Mouse (Mus musculus): ENCODE measurements at regions not wholly inside any gene's neighbourhood (a gene's known extent, or its start where the extent isn't known, plus 50 kb on each side); places are given as distances from the start of the nearest gene placed in this dataset.
"Not testable (repeated sequence)": the region's sequence is repeated elsewhere in the genome, so short reads cannot be mapped to it uniquely, and the experiment has no call there.

DNA sequence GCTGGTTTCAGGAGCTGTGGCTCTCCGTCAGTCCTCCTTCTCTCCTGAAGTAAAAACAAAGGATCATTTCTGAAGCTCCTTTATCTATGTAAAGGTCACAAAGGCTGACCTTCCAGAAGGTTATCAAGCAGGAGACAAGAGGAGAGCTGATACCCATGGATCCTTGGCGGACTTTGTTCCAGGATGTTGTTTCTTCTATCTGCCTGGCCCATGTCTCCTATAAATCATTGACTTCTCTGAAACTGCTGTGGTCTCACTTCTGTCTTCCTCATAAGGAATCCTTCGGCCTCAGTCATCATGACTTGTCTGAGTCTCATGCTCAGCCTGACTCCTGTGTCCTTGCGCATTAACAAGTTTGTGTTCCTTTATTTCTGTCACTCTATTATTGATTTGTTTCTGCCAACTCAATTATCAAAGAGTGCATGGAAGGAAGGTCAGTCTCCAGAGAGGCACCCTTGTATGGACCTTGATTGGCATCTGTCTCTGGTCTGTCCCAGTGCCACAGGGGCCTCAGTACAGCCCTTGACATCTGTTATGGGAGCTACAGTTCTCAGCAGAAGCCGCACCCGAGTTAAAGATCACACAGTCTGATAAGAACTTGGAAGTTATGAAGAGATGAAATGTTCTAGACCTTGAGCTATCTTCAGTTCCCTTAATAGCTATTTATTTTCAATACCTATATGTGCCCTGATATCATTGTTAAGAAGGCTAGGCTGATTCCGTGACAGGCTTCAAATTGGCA, 53.2 kb upstream of the Dazl start:
- no peaks in the 10 kb centered on the region for H3K27me3 ChIP-seq
- 65% methylated on average over 7 of the region's 7 CpGs for WGBS
- no peak for ATAC-seq (replicated peaks; ENCODE audit: insufficient number of reproducible peaks, insufficient read depth, low FRiP score, low read depth)

DNA sequence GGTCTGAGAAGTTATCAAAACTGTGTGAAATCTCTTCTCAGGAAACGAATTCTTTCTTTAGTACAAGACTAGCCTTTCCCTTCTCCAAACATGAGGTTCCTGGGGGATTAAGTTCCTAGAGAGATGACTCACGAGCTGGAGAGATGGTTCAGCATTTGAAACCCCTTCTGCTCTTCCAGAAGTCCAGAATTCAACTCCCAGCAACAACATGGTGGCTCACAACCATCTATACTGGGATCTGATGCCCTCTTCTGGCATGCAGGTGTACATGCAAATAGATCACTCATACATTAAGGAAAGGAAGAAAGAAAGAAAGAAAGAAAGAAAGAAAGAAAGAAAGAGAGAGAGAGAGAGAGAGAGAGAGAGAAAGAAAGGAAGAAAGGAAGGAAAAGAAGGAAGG, 60.4 kb upstream of the Dazl start:
- not testable (repeated sequence) for H3K9ac ChIP-seq; H3K4me2 ChIP-seq; H3K36me3 ChIP-seq; H3K4me3 ChIP-seq; H3K4me1 ChIP-seq (replicated peaks); H3K27me3 ChIP-seq; H3K9me3 ChIP-seq (replicated peaks); H3K27ac ChIP-seq; ATAC-seq (replicated peaks; ENCODE audit: insufficient number of reproducible peaks, insufficient read depth, low FRiP score, low read depth)
- WGBS, result 58% methylated on average over 2 of the region's 2 CpGs

More for the DNA sequence above, 53.2 kb upstream of the Dazl start:
- Histone ChIP-seq H3K36me3 (no peaks in the 10 kb centered on the region), H3K4me3 (no peak overlapping the region), H3K9me3 (replicated peaks) (no peaks in the 10 kb centered on the region), H3K4me1 (replicated peaks) (no peaks in the 10 kb centered on the region), H3K27ac (no peak overlapping the region), H3K9ac (no peak overlapping the region), H3K4me2 (no peak overlapping the region)

DNA sequence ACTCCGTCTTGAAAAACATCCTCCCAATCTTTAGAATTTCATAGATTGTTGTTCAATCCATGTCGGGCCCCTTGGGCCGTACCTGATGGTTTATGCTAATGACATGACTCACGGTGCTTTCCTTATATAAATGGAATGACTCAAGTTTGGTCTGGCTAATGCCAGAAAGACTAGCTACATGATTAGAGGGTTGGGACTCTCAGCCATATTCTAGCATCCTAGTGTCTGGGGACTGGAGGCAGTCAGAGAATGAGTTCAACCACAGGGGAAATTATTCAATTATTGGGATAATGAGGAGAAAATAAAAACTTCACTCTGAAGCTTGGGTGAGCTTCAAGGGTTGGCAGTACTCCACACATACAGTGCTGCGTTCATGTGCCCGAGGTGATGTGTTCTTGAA, 60.9 kb upstream of the Dazl start:
- 90% methylated on average over 6 of the region's 6 CpGs for WGBS
- no peaks in the 10 kb centered on the region for H3K27me3 ChIP-seq
- no peaks in the 10 kb centered on the region for H3K36me3 ChIP-seq
- no peak overlapping the region for H3K9ac ChIP-seq
- ATAC-seq (replicated peaks; ENCODE audit: insufficient number of reproducible peaks, insufficient read depth, low FRiP score, low read depth), result no peak
- no peak overlapping the region for H3K27ac ChIP-seq
- H3K4me3 ChIP-seq, result no peak overlapping the region
- no peaks in the 10 kb centered on the region for H3K9me3 ChIP-seq (replicated peaks)
- no peaks in the 10 kb centered on the region for H3K4me1 ChIP-seq (replicated peaks)
- no peak overlapping the region for H3K4me2 ChIP-seq

DNA sequence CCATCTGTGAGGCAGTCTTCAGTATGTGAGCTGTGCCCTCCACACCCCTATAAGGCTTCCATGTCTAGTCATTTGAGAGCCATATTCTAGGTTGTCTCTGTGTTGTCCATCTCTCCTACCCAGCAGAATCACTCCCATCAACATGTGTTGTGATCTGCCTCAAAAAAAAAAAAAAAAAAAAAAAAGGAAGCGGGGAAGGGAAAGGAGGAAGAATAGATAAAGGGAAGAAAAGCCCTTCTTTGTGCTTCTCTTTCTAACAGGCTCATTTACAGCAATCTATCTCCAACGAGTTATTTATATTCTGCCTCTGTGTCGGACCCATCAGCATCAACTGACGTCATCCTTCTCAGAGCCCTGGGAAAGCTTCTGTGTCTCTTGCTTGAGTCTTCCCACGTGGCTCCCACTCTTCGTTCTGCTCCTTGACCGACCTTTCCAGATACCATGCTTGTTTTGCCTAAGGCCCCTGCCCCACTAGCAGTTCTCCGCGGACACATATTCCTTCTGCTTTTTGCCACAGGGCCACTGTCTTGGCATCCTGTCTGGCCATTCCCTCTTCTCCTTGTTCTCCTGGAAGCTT, 68.3 kb upstream of the Dazl start:
- Histone ChIP-seq H3K4me1 (replicated peaks) (peaks cover 4% of the 10 kb centered on the region; the same call in 1 of the 2 replicates), H3K9me3 (replicated peaks) (no peaks in the 10 kb centered on the region), H3K4me3 (no peak overlapping the region), H3K27ac (no peak overlapping the region), H3K9ac (no peak overlapping the region), H3K4me2 (no peak overlapping the region), H3K36me3 (no peaks in the 10 kb centered on the region), H3K27me3 (no peaks in the 10 kb centered on the region)
- WGBS, result 55% methylated on average over 9 of the region's 9 CpGs
- no peak for ATAC-seq (replicated peaks; ENCODE audit: insufficient number of reproducible peaks, insufficient read depth, low FRiP score, low read depth)

DNA sequence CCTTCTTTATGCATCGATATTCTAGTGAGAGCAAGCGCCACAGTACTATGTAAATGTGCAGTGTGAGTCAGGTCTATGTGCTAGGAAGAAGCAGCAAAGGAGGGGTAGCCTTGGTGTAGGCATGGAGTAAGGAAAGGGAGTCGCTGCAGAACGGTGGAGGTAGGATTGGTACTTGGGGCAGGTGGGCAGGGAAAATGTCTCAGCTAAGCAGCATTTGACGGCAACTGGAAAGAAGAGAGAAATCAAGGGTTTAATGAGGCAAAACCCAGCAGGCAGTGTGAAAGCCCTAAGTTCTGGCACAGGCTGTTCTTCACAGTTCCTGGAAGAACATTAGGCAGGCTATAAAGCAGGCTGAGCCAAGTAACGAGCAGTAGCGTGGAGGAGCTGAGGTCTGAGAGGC, 72.0 kb upstream of the Dazl start:
- 89% methylated on average over 7 of the region's 7 CpGs for WGBS
- ATAC-seq (replicated peaks; ENCODE audit: insufficient number of reproducible peaks, insufficient read depth, low FRiP score, low read depth), result no peak

DNA sequence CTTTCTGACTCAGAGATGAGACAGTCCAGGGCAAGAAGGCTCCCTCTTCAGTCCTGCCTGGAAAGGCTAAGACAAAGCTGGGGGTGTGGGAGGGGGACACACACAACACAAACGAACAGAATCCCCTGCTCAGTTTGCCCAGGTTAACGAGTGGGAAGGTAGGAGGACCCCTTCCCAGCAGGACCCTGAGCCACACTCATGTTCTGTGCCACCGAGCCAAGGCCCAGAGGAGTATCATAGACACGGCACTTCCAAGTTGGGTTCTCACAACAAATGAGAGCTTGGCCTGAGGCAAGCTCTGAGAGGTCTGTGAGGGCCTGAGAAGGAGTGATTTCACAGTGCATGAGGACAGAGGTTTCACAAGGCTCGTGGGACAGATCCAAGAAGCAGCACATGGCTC, 72.7 kb upstream of the Dazl start:
- WGBS, result 73% methylated on average over 5 of the region's 5 CpGs

More for the DNA sequence above, 72.0 kb upstream of the Dazl start:
- Histone ChIP-seq H3K9me3 (replicated peaks) (no peaks in the 10 kb centered on the region), H3K4me2 (no peak overlapping the region), H3K4me3 (no peak overlapping the region), H3K36me3 (no peaks in the 10 kb centered on the region), H3K9ac (no peak overlapping the region), H3K27ac (no peak overlapping the region), H3K4me1 (replicated peaks) (peaks cover 4% of the 10 kb centered on the region; the same call in 1 of the 2 replicates), H3K27me3 (no peaks in the 10 kb centered on the region)

DNA sequence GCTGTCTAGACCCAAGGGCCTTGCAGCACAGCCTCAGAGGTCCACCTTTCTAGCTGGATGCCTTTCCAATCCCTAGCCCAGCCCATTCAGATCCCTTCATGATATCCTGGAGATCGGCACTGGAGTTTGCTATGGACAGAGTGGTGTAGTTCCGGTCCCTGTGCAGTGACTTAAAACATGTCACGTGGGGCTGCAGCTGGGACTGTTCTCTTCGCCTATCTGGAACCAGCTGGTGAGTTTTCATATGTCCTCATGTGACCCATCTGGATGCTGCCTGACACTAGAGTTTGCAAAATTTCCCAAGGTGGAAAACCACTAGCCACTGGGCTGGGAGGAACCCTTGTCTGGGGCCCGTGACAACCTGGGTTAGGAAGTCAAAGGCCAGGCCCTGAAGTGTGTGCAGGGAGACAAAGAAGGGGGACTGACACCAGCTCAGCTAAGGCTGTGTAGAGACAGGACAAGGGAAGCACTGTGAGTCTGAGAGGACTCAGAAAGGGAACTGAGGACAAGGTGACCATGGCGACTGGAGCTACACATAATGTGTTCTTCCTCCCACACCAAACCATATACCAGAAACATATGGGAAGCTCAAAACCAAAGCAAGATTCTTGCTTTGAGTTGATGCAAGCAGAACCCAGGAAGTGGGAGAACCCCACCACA, 75.9 kb upstream of the Dazl start:
- no peak overlapping the region for H3K27ac ChIP-seq
- ATAC-seq (replicated peaks; ENCODE audit: insufficient number of reproducible peaks, insufficient read depth, low FRiP score, low read depth), result no peak
- H3K9ac ChIP-seq, result no peak overlapping the region
- 75% methylated on average over 6 of the region's 6 CpGs for whole genome bisulfite sequencing
- no peaks in the 10 kb centered on the region for H3K27me3 ChIP-seq
- no peak overlapping the region for H3K4me2 ChIP-seq
- H3K4me1 ChIP-seq (replicated peaks), result no peaks in the 10 kb centered on the region
- no peaks in the 10 kb centered on the region for H3K36me3 ChIP-seq
- H3K4me3 ChIP-seq, result no peak overlapping the region
- H3K9me3 ChIP-seq (replicated peaks), result no peaks in the 10 kb centered on the region

More for the DNA sequence above, 72.7 kb upstream of the Dazl start:
- no peak overlapping the region for H3K4me2 ChIP-seq
- no peak for ATAC-seq (replicated peaks; ENCODE audit: insufficient number of reproducible peaks, insufficient read depth, low FRiP score, low read depth)
- no peak overlapping the region for H3K9ac ChIP-seq
- no peaks in the 10 kb centered on the region for H3K9me3 ChIP-seq (replicated peaks)
- H3K27ac ChIP-seq, result no peak overlapping the region
- H3K4me3 ChIP-seq, result no peak overlapping the region
- peaks cover 4% of the 10 kb centered on the region; the same call in 1 of the 2 replicates for H3K4me1 ChIP-seq (replicated peaks)
- no peaks in the 10 kb centered on the region for H3K36me3 ChIP-seq
- H3K27me3 ChIP-seq, result no peaks in the 10 kb centered on the region

DNA sequence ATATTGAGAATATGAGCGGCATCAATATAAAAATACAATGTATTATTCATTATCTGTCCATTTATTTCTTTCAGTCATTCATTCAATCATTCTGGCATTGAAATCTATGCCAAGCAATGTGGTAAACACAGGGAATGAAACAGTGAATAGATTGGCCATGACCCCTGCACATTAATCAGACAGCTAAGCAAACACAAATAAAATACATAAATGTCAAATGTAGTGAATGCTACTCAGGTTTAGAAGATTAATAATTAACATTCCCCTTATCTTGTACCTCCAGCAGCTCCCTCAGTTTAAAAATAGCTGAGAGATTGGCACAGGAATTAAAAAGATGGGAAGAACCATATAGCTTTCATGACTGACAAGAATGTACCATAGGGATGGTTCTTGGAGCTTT, 77.0 kb upstream of the Dazl start:
- no peak for ATAC-seq (replicated peaks; ENCODE audit: insufficient number of reproducible peaks, insufficient read depth, low FRiP score, low read depth)
- Histone ChIP-seq H3K27ac (no peak overlapping the region), H3K9ac (no peak overlapping the region), H3K4me1 (replicated peaks) (no peaks in the 10 kb centered on the region), H3K9me3 (replicated peaks) (no peaks in the 10 kb centered on the region), H3K4me3 (no peak overlapping the region), H3K4me2 (no peak overlapping the region), H3K27me3 (no peaks in the 10 kb centered on the region), H3K36me3 (no peaks in the 10 kb centered on the region)
- 88% methylated on average over 1 of the region's 1 CpGs for WGBS

DNA sequence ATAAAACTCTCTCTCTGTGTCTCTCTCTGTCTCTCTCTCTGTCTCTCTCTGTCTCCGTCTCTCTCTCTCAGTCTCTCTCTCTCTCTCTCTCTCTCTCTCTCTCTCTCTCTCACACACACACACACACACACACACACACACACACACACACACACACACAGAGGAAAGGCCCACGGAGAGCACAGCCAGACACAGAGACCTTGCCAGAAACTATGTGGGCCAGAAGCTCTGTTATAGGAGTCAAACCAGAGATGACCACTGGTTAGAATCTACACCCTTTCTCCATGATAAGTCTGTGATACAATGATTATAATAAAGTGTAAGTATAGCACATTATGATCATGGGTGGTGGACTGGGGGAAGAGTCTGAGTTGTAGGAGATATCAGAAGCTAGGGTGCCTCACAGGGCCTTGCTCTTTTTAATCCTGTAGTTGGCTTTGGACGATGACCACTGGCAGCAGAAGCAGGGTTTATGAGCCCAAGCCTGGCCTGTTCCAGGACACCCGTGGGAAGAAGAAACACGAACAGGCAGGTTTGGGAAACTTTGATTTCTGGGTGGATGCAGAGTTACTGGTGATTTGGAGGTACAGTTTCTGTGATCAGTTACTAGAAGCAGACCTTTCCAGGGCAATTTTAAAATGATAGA, 80.2 kb upstream of the Dazl start:
- H3K4me1 ChIP-seq (replicated peaks), result no peaks in the 10 kb centered on the region
- no peaks in the 10 kb centered on the region for H3K36me3 ChIP-seq
- H3K9me3 ChIP-seq (replicated peaks), result no peaks in the 10 kb centered on the region
- no peaks in the 10 kb centered on the region for H3K27me3 ChIP-seq
- 71% methylated on average over 5 of the region's 5 CpGs for WGBS
- no peak overlapping the region for H3K4me3 ChIP-seq
- no peak overlapping the region for H3K27ac ChIP-seq
- ATAC-seq (replicated peaks; ENCODE audit: insufficient number of reproducible peaks, insufficient read depth, low FRiP score, low read depth), result no peak
- H3K4me2 ChIP-seq, result no peak overlapping the region
- no peak overlapping the region for H3K9ac ChIP-seq

DNA sequence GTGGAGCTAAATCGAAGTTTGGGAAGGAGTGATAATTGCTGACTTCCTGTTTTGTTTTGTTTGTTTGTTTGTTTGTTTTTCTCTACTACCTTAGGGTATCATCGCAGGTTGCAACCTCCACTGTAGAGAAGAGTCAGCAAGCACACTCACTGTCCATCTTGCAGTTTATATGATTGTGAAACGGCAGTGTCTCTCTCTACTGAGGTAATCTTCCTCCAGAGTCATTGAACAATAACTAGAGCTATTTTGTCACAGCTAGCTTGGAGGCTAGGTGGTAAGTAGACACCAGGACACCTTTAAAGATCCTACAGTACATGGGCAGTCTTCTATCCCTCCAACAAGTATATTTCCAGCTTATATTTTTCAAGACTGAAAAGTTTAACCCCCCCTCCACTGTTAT, 82.0 kb upstream of the Dazl start:
- ATAC-seq (replicated peaks; ENCODE audit: insufficient number of reproducible peaks, insufficient read depth, low FRiP score, low read depth), result no peak
- Histone ChIP-seq H3K27ac (no peak overlapping the region), H3K4me1 (replicated peaks) (no peaks in the 10 kb centered on the region), H3K4me2 (no peak overlapping the region), H3K36me3 (no peaks in the 10 kb centered on the region), H3K4me3 (no peak overlapping the region), H3K9ac (no peak overlapping the region), H3K27me3 (no peaks in the 10 kb centered on the region), H3K9me3 (replicated peaks) (no peaks in the 10 kb centered on the region)
- 77% methylated on average over 3 of the region's 3 CpGs for WGBS

DNA sequence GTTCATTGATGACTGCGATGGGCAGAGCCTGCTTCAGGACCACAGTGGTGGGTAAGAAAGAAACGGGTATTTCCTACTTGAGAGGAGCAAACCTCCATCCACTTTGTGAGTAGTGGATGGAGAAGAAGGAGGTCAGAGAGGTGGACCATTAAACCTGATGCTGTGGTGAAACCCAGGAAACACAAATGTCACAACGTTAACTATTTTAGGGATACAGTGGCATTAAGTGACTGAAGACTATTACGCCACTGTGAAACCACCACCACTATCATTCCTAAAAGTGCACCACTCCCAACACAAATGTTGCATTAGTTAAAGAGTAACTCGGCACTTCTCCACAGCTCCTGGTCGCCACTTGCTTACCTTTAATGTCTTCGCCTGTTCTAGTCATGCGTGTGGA, 83.3 kb upstream of the Dazl start:
- H3K36me3 ChIP-seq, result no peaks in the 10 kb centered on the region
- H3K4me1 ChIP-seq (replicated peaks), result no peaks in the 10 kb centered on the region
- no peak overlapping the region for H3K27ac ChIP-seq
- no peaks in the 10 kb centered on the region for H3K27me3 ChIP-seq
- H3K9me3 ChIP-seq (replicated peaks), result no peaks in the 10 kb centered on the region
- 91% methylated on average over 8 of the region's 8 CpGs for WGBS
- no peak for ATAC-seq (replicated peaks; ENCODE audit: insufficient number of reproducible peaks, insufficient read depth, low FRiP score, low read depth)
- no peak overlapping the region for H3K9ac ChIP-seq
- no peak overlapping the region for H3K4me3 ChIP-seq
- no peak overlapping the region for H3K4me2 ChIP-seq
